Mouse (Mus musculus): Measurements from ENCODE around the gene Gprin2. TPM values are rescaled to one million over a fixed set of nuclear protein-coding genes. Genes with fewer than 3 reads are reported as not detected.

Gene Gprin2
- polyA plus RNA-seq, 1 experiment, result not detected

DNA sequence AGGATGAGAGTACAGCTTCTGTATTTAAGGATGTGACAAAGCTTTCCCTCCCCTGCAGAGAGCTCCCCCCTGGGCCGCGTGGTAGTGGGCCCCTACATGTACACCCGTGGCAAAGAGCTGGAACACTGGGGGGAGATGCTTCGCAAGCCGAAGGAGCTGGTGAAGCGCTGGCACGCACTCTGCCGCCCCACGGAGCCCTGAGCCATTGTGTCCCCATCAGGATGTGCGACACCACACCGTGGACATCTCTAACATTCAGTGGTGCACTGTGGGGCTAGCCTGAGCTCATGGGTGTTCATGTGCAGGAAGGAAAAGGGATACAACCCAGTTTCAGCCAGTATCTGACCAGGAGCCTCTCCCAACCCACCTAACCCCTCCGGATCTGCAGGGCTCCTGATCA is 26.5 kb upstream of the Gprin2 start:
- H3K9me3 ChIP-seq (ENCODE audit: control insufficient read depth, low read length), result no peaks in the 10 kb centered on the region
- no peak for TF ChIP-seq TAL1 (IDR thresholded peaks at IDR 0.05; ENCODE audit: low read length)
- no peak for TF ChIP-seq GATA1 (IDR thresholded peaks at IDR 0.05; ENCODE audit: low read length)
- no peak overlapping the region for H3K4me3 ChIP-seq (replicated peaks)
- no peaks in the 10 kb centered on the region; the same call in 1 of the 2 replicates for H3K36me3 ChIP-seq (ENCODE audit: control insufficient read depth)
- no peaks in the 10 kb centered on the region for H3K27me3 ChIP-seq (ENCODE audit: control insufficient read depth)
- H3K4me1 ChIP-seq (ENCODE audit: control insufficient read depth), result no peaks in the 10 kb centered on the region

GRCm38 (mm10) chr14:34226566-34226965 is 25.1 kb upstream of the Gprin2 start:
- Histone ChIP-seq H3K9me3 (ENCODE audit: control insufficient read depth, low read length) (no peaks in the 10 kb centered on the region), H3K4me1 (ENCODE audit: control insufficient read depth) (no peaks in the 10 kb centered on the region), H3K27me3 (ENCODE audit: control insufficient read depth) (no peaks in the 10 kb centered on the region), H3K4me3 (replicated peaks) (no peak overlapping the region), H3K36me3 (ENCODE audit: control insufficient read depth) (no peaks in the 10 kb centered on the region)
- no peak for TF ChIP-seq TAL1 (IDR thresholded peaks at IDR 0.05; ENCODE audit: low read length)

- Histone ChIP-seq H3K4me3 (replicated peaks) (no peak overlapping the region), H3K4me1 (ENCODE audit: control insufficient read depth) (no peaks in the 10 kb centered on the region), H3K36me3 (ENCODE audit: control insufficient read depth) (no peaks in the 10 kb centered on the region), H3K9me3 (ENCODE audit: control insufficient read depth, low read length) (no peaks in the 10 kb centered on the region), H3K27me3 (ENCODE audit: control insufficient read depth) (no peaks in the 10 kb centered on the region; the same call in 1 of the 2 replicates)
- no peak for TF ChIP-seq TAL1 (IDR thresholded peaks at IDR 0.05; ENCODE audit: low read length)
- TF ChIP-seq GATA1 (IDR thresholded peaks at IDR 0.05; ENCODE audit: low read length), result no peak
Observed at GRCm38 (mm10) chr14:34225986-34226385, 24.5 kb upstream of the Gprin2 start.

DNA sequence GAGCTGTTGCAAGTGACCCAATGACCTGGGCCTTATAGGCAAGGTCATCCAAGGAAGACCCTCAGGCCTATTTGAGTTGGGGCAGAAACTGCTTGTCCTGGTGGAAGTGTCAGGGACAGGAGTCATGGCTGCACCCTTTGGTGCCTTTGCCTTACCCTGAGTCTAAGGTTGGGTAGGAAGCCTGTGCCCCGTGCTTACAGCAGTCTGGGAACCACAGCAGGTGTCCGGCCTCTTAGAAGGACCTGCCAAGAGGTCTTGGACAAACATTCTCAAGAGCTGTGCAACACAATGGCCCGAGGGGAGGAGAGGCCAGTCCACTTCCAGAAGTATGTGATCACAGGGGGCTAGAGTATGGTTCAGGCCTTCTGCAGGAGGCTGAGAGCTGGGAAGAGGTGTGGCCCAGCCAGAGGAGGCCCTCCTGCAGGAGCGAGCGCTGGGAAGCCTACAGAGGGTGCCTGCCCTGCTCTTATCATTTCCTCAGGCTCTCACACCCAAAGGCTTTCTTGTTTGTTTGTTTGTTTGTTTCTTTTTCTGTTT is 22.0 kb upstream of the Gprin2 start:
- Histone ChIP-seq H3K4me1 (ENCODE audit: control insufficient read depth) (no peaks in the 10 kb centered on the region), H3K9me3 (ENCODE audit: control insufficient read depth, low read length) (no peaks in the 10 kb centered on the region), H3K36me3 (ENCODE audit: control insufficient read depth) (no peaks in the 10 kb centered on the region), H3K4me3 (replicated peaks) (no peak overlapping the region), H3K27me3 (ENCODE audit: control insufficient read depth) (peaks cover 22% of the 10 kb centered on the region)
- TF ChIP-seq GATA1 (IDR thresholded peaks at IDR 0.05; ENCODE audit: low read length), result no peak
- no peak for TF ChIP-seq TAL1 (IDR thresholded peaks at IDR 0.05; ENCODE audit: low read length)

DNA sequence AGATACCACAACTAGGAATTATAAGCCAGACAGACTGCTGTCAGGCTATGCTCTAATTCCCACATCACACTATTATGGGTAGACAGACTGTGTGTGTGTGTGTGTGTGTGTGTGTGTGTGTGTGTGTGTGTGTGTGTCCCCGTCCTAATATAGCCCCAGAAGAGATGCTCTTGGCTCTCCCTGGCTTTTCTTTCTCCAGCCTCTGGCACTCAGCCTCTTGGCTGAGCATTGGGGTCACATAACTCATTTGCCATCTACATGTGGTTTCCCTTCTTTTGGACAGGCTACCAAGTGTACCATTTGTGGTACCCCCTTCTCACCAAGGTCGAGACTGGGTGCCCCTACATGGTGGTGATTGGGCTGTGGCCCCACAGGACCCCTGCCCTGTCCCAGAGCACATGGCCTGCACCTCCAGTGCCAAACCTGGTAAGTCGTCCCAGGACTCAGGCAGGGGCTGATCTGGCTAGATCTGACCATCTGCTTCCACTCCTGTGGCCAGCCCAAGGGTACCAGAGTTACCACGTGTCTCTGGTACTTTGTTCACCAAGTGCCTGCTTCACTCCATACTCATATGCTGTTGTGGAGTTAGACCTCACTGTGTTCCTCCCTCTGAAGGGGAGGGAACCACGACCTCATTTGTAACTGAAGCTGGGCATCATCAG is 20.1 kb upstream of the Gprin2 start:
- H3K4me3 ChIP-seq (replicated peaks), result no peak overlapping the region
- no peaks in the 10 kb centered on the region for H3K9me3 ChIP-seq (ENCODE audit: control insufficient read depth, low read length)
- H3K27me3 ChIP-seq (ENCODE audit: control insufficient read depth), result peaks cover 22% of the 10 kb centered on the region
- TF ChIP-seq TAL1 (IDR thresholded peaks at IDR 0.05; ENCODE audit: low read length) (no peak), GATA1 (IDR thresholded peaks at IDR 0.05; ENCODE audit: low read length) (no peak)
- H3K36me3 ChIP-seq (ENCODE audit: control insufficient read depth), result no peaks in the 10 kb centered on the region
- H3K4me1 ChIP-seq (ENCODE audit: control insufficient read depth), result no peaks in the 10 kb centered on the region

DNA sequence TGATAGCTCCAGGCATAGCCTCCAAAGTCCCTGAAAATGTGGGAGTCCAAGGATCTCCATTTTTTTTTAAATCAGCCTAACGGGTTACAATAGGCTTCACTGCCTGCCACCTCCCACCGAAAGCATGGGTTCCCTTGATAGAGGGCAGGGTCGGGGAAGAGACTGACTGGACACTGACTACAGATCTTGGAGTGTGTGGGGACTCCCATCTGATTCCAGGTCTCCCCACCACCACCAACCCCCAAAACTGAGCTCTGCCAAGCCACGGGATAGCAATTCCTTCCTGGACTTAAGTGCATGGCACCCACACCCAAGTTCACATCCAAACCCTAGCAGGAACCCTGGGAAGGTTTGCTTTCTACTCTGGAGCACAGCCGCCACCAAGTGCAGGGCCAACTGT is 19.0 kb upstream of the Gprin2 start:
- Histone ChIP-seq H3K27me3 (ENCODE audit: control insufficient read depth) (peaks cover 22% of the 10 kb centered on the region), H3K4me1 (ENCODE audit: control insufficient read depth) (no peaks in the 10 kb centered on the region), H3K4me3 (replicated peaks) (no peak overlapping the region), H3K9me3 (ENCODE audit: control insufficient read depth, low read length) (no peaks in the 10 kb centered on the region), H3K36me3 (ENCODE audit: control insufficient read depth) (no peaks in the 10 kb centered on the region)
- TF ChIP-seq GATA1 (IDR thresholded peaks at IDR 0.05; ENCODE audit: low read length) (no peak), TAL1 (IDR thresholded peaks at IDR 0.05; ENCODE audit: low read length) (no peak)

- Histone ChIP-seq H3K4me3 (replicated peaks) (no peak overlapping the region), H3K9me3 (ENCODE audit: control insufficient read depth, low read length) (no peaks in the 10 kb centered on the region), H3K4me1 (ENCODE audit: control insufficient read depth) (no peaks in the 10 kb centered on the region), H3K27me3 (ENCODE audit: control insufficient read depth) (peaks cover 22% of the 10 kb centered on the region), H3K36me3 (ENCODE audit: control insufficient read depth) (no peaks in the 10 kb centered on the region)
- no peak for TF ChIP-seq GATA1 (IDR thresholded peaks at IDR 0.05; ENCODE audit: low read length)
- no peak for TF ChIP-seq TAL1 (IDR thresholded peaks at IDR 0.05; ENCODE audit: low read length)
Observed at GRCm38 (mm10) chr14:34219786-34220198, 18.3 kb upstream of the Gprin2 start.

- H3K36me3 ChIP-seq (ENCODE audit: control insufficient read depth), result no peaks in the 10 kb centered on the region
- H3K4me1 ChIP-seq (ENCODE audit: control insufficient read depth), result no peaks in the 10 kb centered on the region
- no peaks in the 10 kb centered on the region for H3K9me3 ChIP-seq (ENCODE audit: control insufficient read depth, low read length)
- TF ChIP-seq TAL1 (IDR thresholded peaks at IDR 0.05; ENCODE audit: low read length), result no peak
- TF ChIP-seq GATA1 (IDR thresholded peaks at IDR 0.05; ENCODE audit: low read length), result no peak
- peaks cover 22% of the 10 kb centered on the region for H3K27me3 ChIP-seq (ENCODE audit: control insufficient read depth)
- no peak within 1 kb of the TSS for H3K4me3 ChIP-seq (replicated peaks)
Observed at GRCm38 (mm10) chr14:34219295-34219694, 17.8 kb upstream of the Gprin2 start, which contains the start of gene Syt15. Syt15 (plus strand) TSS chr14:34219595.

- H3K27me3 ChIP-seq (ENCODE audit: control insufficient read depth), result peaks cover 20% of the 10 kb centered on the region
- no peaks in the 10 kb centered on the region for H3K9me3 ChIP-seq (ENCODE audit: control insufficient read depth, low read length)
- no peaks in the 10 kb centered on the region for H3K36me3 ChIP-seq (ENCODE audit: control insufficient read depth)
- no peak overlapping the region for H3K4me3 ChIP-seq (replicated peaks)
- H3K4me1 ChIP-seq (ENCODE audit: control insufficient read depth), result no peaks in the 10 kb centered on the region
- TF ChIP-seq GATA1 (IDR thresholded peaks at IDR 0.05; ENCODE audit: low read length) (no peak), TAL1 (IDR thresholded peaks at IDR 0.05; ENCODE audit: low read length) (no peak)
Observed at GRCm38 (mm10) chr14:34215451-34216127, 14.1 kb upstream of the Gprin2 start.

Data from erythroblast, embryonic 14.5 days (primary cell).